Mouse (Mus musculus) forebrain, embryonic 13.5 days (tissue): Measurements from ENCODE around the gene Foxa2. TPM values are rescaled to one million over a fixed set of nuclear protein-coding genes. Genes with fewer than 3 reads are reported as not detected.

ENCODE experiments used
- ATAC-seq: fragments of 200-750 bp; cut with Nextera tagmentation; 2 replicates; pipeline ENCODE4 v1.8.0; 2017
- H3K27ac ChIP-seq: fragments of 300-500 bp; sonication (generic); 2 replicates; pipeline ENCODE4 v1.5.1; 2015; ENCODE audit warnings: inconsistent platforms, mild to moderate bottlenecking, moderate library complexity
- H3K27me3 ChIP-seq: fragments of 300-500 bp; sonication (generic); 2 replicates; pipeline ENCODE4 v1.6.1; 2015; ENCODE audit warnings: mild to moderate bottlenecking, inconsistent platforms
- H3K36me3 ChIP-seq: fragments of 300-500 bp; sonication (generic); 2 replicates; pipeline ENCODE4 v1.6.1; 2015; ENCODE audit warnings: mild to moderate bottlenecking, inconsistent platforms; ENCODE audit not compliant: poor library complexity, severe bottlenecking
- H3K4me1 ChIP-seq: fragments of 300-500 bp; sonication (generic); 2 replicates; pipeline ENCODE4 v1.6.1; 2015; ENCODE audit warnings: inconsistent platforms
- H3K4me2 ChIP-seq: fragments of 300-500 bp; sonication (generic); 2 replicates; pipeline ENCODE4 v1.6.1; 2015; ENCODE audit warnings: inconsistent platforms, mild to moderate bottlenecking, moderate library complexity
- H3K4me3 ChIP-seq: fragments of 300-500 bp; sonication (generic); 2 replicates; pipeline ENCODE4 v1.5.1; 2015; ENCODE audit warnings: mild to moderate bottlenecking, inconsistent platforms
- H3K9ac ChIP-seq: fragments of 300-500 bp; sonication (generic); 2 replicates; pipeline ENCODE4 v1.6.1; 2015; ENCODE audit warnings: mild to moderate bottlenecking, inconsistent platforms
- H3K9me3 ChIP-seq: fragments of 300-500 bp; sonication (generic); replicated peaks from 2 replicates; pipeline ENCODE4 v1.6.1; 2016; ENCODE audit warnings: inconsistent platforms
- WGBS: fragments of 180-500 bp; shearing (Covaris S2); methylation state at CpG from one replicate; pipeline ENCODE4 v1.1.7; 2015; 5-methylcytosine and 5-hydroxymethylcytosine counted together
- polyA plus RNA-seq: library from polyadenylated mRNA; unstranded; fragments of >200 nt; fragmentation: Nextera tagmentation; extraction: Ambion mirVana; gene quantifications from 2 replicates; pipeline ENCODE4 v1.2.1, GENCODE M21; 2015

The Foxa2 gene
- polyA plus RNA-seq, 1 experiment from 2014 or later = 0.13 TPM

DNA sequence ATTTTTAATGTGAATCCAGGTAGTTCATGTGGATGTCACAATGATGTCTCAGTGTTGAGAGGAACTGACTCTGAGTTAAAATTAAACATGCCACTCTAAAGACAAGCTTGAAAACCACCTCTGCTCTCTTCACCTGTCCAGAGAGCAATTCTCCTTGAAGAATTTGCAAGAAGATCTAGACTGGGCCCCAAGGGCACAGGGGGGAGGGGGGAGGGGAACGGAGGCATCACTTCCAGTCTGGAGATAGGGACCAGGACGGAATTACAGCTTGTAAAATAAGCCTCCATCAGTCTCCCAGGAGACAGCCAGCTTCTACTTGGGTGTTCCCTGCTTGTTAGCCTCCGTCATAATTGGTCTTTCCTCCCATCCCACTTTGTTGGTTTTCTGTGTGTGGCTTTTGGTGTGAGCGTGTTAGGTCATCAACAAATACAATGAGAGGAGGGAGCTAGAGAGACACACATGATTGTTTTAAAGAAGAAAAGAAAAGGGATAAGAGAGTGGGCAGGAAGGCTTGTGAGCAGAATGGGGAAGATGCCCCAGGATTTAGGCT is 10.1 kb downstream of the Foxa2 start:
- H3K9ac ChIP-seq = no peak overlapping the region
- no peaks in the 10 kb centered on the region for H3K4me1 ChIP-seq
- peaks cover 97% of the 10 kb centered on the region for H3K27me3 ChIP-seq
- H3K4me3 ChIP-seq = no peak overlapping the region
- ATAC-seq = no peak
- WGBS = 0% methylated on average over 4 of the region's 4 CpGs
- H3K4me2 ChIP-seq = no peak overlapping the region
- no peak overlapping the region for H3K27ac ChIP-seq
- H3K36me3 ChIP-seq = no peaks in the 10 kb centered on the region
- no peaks in the 10 kb centered on the region; the same call in 1 of the 2 replicates for H3K9me3 ChIP-seq

DNA sequence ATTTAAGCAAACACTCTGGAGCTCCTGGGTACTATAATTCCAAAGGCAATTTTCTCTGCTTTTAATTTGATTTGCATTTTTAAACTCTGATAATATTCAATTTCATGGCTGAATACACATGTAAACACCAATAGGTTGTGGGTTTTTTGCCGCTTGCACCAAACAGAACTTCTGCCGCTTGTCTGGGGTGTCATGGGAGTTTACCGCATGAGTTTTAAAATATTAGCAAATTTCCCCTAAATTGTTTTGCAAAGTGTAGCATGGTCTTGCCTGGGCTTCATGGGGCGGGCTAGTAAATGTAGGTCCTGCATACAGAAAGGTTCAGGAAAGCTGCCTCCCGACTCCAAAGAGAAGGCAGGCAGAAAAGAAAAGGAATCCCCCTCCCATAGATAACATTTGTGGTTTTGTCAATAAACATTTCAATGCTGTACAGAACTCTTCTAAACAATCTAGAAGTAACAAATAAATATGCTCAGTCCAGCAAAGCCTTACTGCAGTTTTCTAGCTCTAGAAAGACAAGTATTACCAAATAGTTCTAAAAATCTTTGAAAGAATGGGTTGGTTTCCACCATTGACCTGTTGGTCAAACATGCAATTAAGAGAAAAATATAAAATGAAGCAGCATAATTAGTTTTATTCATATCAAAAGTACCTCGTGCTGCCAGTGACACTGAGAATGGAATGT is 15.6 kb downstream of the Foxa2 start:
- no peak for ATAC-seq
- H3K27me3 ChIP-seq = peaks cover 96% of the 10 kb centered on the region
- WGBS = 1% methylated on average over 6 of the region's 6 CpGs

DNA sequence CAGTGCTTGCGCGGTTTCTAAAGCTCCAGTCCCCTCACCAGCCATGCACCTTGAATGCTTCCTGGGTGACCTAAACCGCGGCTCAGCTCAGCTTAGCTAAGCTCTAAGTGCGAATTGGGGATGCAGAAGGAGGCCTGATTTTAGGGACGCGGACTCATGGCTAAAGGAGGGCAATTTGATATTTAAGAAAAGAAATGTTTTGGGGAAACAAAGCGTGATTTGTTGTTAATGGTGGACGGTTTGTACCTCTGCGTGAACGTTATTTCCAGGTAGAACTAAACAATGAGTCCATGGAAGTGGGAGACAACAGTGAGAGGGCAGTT is 16.2 kb downstream of the Foxa2 start:
- Histone ChIP-seq H3K4me1 (no peaks in the 10 kb centered on the region), H3K4me2 (no peak overlapping the region), H3K27ac (no peak overlapping the region), H3K9ac (no peak overlapping the region), H3K27me3 (peaks cover 95% of the 10 kb centered on the region), H3K36me3 (no peaks in the 10 kb centered on the region), H3K9me3 (no peaks in the 10 kb centered on the region; the same call in 1 of the 2 replicates), H3K4me3 (no peak overlapping the region)
- ATAC-seq = no peak
- 1% methylated on average over 11 of the region's 11 CpGs for WGBS

More for the DNA sequence above, 15.6 kb downstream of the Foxa2 start:
- Histone ChIP-seq H3K36me3 (no peaks in the 10 kb centered on the region), H3K4me3 (no peak overlapping the region), H3K27ac (no peak overlapping the region), H3K9me3 (no peaks in the 10 kb centered on the region; the same call in 1 of the 2 replicates), H3K9ac (no peak overlapping the region), H3K4me2 (no peak overlapping the region), H3K4me1 (no peaks in the 10 kb centered on the region)

DNA sequence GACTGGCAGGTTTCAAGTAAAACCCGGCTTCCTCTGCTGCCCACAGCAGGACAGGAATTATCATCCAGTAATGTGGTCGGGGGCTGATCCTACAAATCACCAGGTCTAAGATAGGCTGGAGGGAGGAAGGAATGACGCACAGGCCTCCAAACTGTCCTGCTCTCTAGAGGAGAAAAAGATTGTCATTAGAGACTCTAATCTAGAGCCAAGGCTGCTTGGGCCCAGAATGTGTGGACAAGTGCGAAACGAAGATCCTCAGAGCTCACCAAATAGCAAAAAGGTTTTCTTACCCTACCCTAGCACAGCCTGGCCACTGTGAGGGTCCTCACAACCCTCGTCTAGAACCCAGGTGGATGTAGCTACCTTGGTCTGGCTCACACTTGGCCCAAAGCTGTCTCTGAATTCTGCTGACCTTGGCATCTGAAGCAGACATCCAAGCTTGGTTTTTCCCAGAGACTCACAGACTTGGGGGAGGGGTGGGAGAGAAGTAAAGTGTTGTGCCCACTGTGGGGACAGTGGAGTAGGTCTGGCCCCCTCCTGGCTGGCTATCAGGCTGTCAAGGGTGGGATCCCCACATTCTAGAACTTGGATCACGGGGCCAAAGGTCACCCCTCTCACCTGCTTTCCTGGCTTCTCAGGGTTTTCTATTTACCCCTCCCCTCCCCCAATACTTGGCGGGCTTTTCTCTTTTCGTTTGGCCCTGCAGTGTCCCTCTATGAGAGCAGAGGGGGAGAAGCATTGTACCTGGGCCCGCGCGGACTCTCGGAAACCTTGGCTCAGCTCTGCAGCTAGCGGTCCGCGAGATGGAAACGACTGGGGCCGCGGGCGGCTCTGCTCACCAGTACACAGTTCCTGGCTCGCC is 16.8 kb downstream of the Foxa2 start:
- no peaks in the 10 kb centered on the region for H3K36me3 ChIP-seq
- no peak overlapping the region for H3K4me2 ChIP-seq
- peak; percentile 57; the same call in 1 of the 2 replicates for ATAC-seq
- no peaks in the 10 kb centered on the region; the same call in 1 of the 2 replicates for H3K9me3 ChIP-seq
- H3K9ac ChIP-seq = no peak overlapping the region
- H3K27ac ChIP-seq = no peak overlapping the region
- peaks cover 95% of the 10 kb centered on the region for H3K27me3 ChIP-seq
- no peak overlapping the region for H3K4me3 ChIP-seq
- no peaks in the 10 kb centered on the region for H3K4me1 ChIP-seq
- WGBS = 2% methylated on average over 21 of the region's 21 CpGs

DNA sequence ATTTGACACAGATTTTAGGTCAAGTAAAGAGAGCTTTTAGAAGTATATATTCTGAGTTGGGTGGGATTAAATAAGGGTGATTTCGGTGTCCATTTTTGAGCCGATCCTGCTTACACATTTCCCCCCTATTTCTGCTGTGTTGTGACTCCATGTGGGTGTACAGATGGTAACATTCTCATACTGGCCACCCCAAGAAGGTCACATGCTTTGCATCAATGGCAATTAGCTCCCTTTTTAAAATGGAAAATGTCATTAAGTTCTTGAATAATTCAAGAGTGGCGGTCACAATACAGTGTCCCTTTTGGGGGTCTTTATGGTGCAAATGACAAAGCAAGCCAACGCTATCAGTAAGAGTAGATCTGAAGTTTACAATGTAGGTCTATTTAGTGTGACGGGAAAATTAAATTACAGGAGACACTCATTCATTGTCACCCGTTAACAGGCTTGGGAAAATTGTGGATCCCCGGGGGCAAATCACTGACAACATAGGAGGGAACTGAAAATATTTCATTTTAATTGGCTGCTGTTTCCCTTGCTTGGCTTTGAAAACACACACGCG is 17.6 kb downstream of the Foxa2 start:
- Histone ChIP-seq H3K36me3 (no peaks in the 10 kb centered on the region), H3K27me3 (peaks cover 95% of the 10 kb centered on the region), H3K4me3 (no peak overlapping the region), H3K27ac (no peak overlapping the region), H3K4me1 (no peaks in the 10 kb centered on the region), H3K4me2 (no peak overlapping the region), H3K9me3 (no peaks in the 10 kb centered on the region; the same call in 1 of the 2 replicates), H3K9ac (no peak overlapping the region)
- 11% methylated on average over 9 of the region's 9 CpGs for WGBS
- ATAC-seq = 0 out of 2 replicates have a peak, but pooled peaks have one; percentile 38

DNA sequence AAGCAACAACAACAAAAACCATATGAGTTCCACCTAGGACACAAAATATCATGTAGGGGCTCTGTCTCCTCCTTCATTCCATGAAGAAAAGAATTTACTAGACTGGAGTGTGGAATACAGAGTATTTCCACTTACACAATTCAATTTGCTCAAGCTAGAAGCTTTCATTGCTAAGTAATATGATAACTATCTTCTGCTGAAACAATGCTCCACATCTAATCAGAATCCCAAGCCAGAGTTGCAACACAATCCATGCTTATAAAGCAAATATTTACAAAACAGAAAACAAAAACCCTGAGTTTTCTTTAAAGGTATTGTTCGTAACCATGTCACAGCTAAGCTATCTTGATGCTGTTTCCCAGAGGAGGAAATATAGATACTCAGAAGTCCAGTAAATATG is 20.4 kb downstream of the Foxa2 start:
- 93% methylated on average over 1 of the region's 1 CpGs for WGBS
- no peak overlapping the region for H3K9ac ChIP-seq

DNA sequence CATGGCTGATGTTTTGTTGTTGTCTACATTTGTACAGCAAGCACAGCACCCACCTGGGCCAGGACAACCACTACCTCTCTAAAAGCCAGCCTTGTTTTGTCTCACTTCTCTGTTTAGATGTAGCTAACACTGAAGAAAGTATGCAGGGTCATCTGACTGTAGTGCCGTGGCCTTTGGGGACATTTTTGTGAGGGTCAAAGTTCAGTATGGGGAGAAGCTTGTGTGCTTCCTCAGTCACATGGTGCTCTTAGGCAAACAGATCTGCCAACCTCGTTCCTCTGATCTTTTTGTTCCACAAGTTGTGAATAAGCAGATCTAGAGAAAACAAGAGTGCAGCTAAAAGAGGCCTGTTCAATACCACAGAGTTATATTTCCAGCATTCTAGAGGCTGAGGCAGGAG is 21.3 kb downstream of the Foxa2 start:
- Histone ChIP-seq H3K27me3 (peaks cover 97% of the 10 kb centered on the region), H3K4me3 (no peak overlapping the region), H3K27ac (no peak overlapping the region), H3K4me1 (no peaks in the 10 kb centered on the region), H3K9me3 (no peaks in the 10 kb centered on the region), H3K4me2 (no peak overlapping the region), H3K36me3 (no peaks in the 10 kb centered on the region), H3K9ac (no peak overlapping the region)
- 36% methylated on average over 2 of the region's 2 CpGs for WGBS
- ATAC-seq = no peak

More for the DNA sequence above, 20.4 kb downstream of the Foxa2 start:
- Histone ChIP-seq H3K27ac (no peak overlapping the region), H3K4me2 (no peak overlapping the region), H3K4me1 (no peaks in the 10 kb centered on the region), H3K36me3 (no peaks in the 10 kb centered on the region), H3K9me3 (no peaks in the 10 kb centered on the region), H3K4me3 (no peak overlapping the region), H3K27me3 (peaks cover 96% of the 10 kb centered on the region)
- ATAC-seq = no peak

DNA sequence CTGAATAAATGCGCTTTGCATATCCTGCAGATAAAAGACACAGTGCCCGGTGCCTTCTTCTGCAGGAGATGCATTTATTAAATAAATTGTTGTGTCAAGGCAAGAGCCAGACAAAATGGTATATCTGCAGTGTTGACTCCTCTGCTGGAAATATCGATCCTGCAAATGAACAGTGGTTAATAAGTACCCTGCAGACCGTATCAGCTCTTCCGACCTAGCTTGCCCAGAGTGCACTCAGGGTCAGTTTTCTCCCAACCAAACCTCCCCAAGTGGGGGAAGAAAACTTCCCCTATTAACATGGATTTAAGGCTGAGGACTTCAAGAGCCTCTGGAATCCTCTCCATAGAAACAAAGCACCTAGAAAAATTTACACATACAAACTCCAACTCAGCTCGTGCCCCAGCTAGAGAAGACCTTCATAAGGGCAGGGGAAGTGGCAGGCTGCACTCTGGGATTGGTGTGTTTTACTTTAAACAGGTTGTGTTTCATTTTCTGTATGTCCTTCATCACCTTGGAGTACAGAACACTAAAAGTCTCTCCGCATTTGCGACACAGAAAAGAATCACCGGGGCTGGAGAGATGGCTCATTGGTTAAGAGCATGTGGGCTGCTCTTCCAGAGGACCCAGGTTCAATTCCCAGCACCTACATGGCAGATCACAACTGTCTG is 22.4 kb downstream of the Foxa2 start:
- Histone ChIP-seq H3K4me3 (no peak overlapping the region), H3K9me3 (no peaks in the 10 kb centered on the region), H3K36me3 (no peaks in the 10 kb centered on the region), H3K27me3 (peaks cover 96% of the 10 kb centered on the region), H3K27ac (no peak overlapping the region), H3K4me1 (no peaks in the 10 kb centered on the region), H3K4me2 (no peak overlapping the region), H3K9ac (no peak overlapping the region)
- ATAC-seq = no peak
- 64% methylated on average over 9 of the region's 9 CpGs for WGBS

DNA sequence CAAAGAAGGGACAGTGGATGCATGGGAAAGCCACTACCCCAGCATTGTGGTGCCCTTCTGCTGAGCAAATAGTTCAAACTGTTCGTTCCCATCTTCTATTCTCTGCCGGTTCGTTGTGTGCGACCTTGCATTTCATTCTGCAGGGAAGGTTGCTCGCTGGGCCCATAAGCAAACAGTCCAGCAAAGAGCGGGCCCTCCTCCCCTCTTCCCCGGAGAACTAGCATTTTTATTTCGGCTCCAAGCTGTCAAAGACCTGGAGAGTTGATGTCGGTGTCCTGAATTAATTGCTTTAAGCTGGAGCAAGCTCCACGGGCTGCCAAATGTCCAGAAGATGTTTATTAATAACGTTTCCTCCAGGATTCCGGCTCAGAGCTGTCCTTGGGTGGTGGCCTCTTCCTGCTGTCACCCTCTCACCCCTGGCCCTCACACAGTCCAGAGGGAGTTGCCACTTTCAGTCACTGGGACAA is 23.4 kb downstream of the Foxa2 start:
- WGBS = 2% methylated on average over 12 of the region's 12 CpGs
- Histone ChIP-seq H3K4me1 (no peaks in the 10 kb centered on the region), H3K9ac (no peak overlapping the region), H3K9me3 (no peaks in the 10 kb centered on the region), H3K36me3 (no peaks in the 10 kb centered on the region), H3K27ac (no peak overlapping the region), H3K4me3 (no peak overlapping the region), H3K4me2 (no peak overlapping the region), H3K27me3 (peaks cover 96% of the 10 kb centered on the region)
- no peak for ATAC-seq

DNA sequence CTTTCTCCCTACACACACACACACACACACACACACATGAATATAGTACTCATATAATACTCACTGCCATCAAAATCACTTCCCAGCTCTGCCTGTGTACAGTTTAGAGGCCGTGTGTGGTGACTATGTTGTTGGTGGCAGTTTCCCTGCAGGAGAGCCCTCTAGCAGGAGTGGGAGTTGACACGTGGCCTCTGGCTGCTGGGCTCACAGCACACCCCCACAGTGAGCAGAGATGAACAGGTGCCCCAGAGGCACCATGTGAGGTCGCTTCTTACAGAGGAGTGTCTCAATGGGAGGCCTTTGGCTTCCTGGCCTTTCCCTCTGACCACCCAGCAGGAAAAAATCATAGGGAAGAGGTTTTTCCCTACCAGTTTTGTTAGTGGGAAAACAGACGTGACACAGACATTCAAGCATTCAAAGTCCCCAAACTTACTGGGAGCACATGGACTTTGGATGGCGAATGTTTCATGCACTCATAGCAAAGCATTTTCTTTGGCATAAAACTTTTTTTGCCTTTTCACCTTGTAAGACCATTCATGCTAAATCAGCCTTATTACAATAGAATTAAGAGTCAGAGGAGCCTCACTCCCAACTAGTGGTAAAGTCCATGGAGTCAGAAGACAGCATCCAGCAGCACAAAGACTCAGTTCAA is 24.7 kb downstream of the Foxa2 start:
- H3K4me2 ChIP-seq = no peak overlapping the region
- H3K36me3 ChIP-seq = no peaks in the 10 kb centered on the region
- H3K27me3 ChIP-seq = peaks cover 96% of the 10 kb centered on the region
- no peaks in the 10 kb centered on the region for H3K9me3 ChIP-seq
- H3K27ac ChIP-seq = no peak overlapping the region
- no peak overlapping the region for H3K9ac ChIP-seq
- no peak overlapping the region for H3K4me3 ChIP-seq
- WGBS = 6% methylated on average over 5 of the region's 5 CpGs
- no peaks in the 10 kb centered on the region for H3K4me1 ChIP-seq
- no peak for ATAC-seq

DNA sequence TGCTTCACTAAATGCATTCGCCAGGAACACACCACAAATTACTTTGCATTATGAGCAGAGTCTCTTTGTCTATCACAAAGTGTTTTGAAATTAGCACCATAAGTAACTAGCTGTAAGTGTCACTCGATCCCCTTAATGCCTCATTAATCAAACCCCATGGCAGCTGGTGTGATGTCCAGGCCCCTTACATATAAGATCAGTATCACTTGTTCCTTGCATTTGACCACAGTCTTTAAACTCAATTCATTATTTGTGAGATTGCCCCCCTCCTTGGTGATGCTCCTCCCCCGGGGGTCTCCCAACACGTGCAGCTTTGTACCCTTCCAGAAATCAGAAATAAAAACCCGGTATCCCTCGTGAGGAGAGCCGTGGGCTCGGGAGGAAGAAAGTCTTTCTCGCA is 25.8 kb downstream of the Foxa2 start:
- Histone ChIP-seq H3K9ac (no peak overlapping the region), H3K27ac (no peak overlapping the region), H3K4me3 (no peak overlapping the region), H3K36me3 (no peaks in the 10 kb centered on the region), H3K4me2 (no peak overlapping the region), H3K27me3 (peaks cover 89% of the 10 kb centered on the region), H3K4me1 (no peaks in the 10 kb centered on the region), H3K9me3 (no peaks in the 10 kb centered on the region)
- WGBS = 8% methylated on average over 9 of the region's 9 CpGs
- ATAC-seq = no peak
